Mouse (Mus musculus): ENCODE data around the gene Ttc17.

The Ttc17 gene

GRCm38 (mm10) chr2:94381057-94381647 is 25.3 kb downstream of the Ttc17 start:
- DNase-seq (ENCODE audit: low read depth, low spot score): no peak

GRCm38 (mm10) chr2:94378678-94379077 is 27.8 kb downstream of the Ttc17 start:
- DNase-seq (ENCODE audit: low read depth, low spot score): no peak

GRCm38 (mm10) chr2:94371093-94371492 is 35.4 kb downstream of the Ttc17 start:
- no peak for DNase-seq (ENCODE audit: low read depth, low spot score)

GRCm38 (mm10) chr2:94363821-94364220 is 42.7 kb downstream of the Ttc17 start:
- DNase-seq (ENCODE audit: low read depth, low spot score): no peak

- DNase-seq (ENCODE audit: low read depth, low spot score): no peak
Observed at GRCm38 (mm10) chr2:94360398-94360973, 46.0 kb downstream of the Ttc17 start.

GRCm38 (mm10) chr2:94348165-94348591 is 58.3 kb downstream of the Ttc17 start:
- no peak for DNase-seq (ENCODE audit: low read depth, low spot score)

- DNase-seq (ENCODE audit: low read depth, low spot score): no peak
Observed at GRCm38 (mm10) chr2:94346746-94347145, 59.7 kb downstream of the Ttc17 start.

- DNase-seq (ENCODE audit: low read depth, low spot score): no peak
Observed at GRCm38 (mm10) chr2:94344624-94345023, 61.9 kb downstream of the Ttc17 start.

- DNase-seq (ENCODE audit: low read depth, low spot score): no peak
Observed at GRCm38 (mm10) chr2:94343290-94344285, 62.9 kb downstream of the Ttc17 start.

- DNase-seq (ENCODE audit: low read depth, low spot score): no peak
Observed at GRCm38 (mm10) chr2:94340769-94341168, 65.7 kb downstream of the Ttc17 start.

- no peak for DNase-seq (ENCODE audit: low read depth, low spot score)
Observed at GRCm38 (mm10) chr2:94339495-94339894, 67.0 kb downstream of the Ttc17 start.

GRCm38 (mm10) chr2:94336336-94336735 is 70.2 kb downstream of the Ttc17 start:
- DNase-seq (ENCODE audit: low read depth, low spot score): no peak

GRCm38 (mm10) chr2:94334742-94335046 is 71.8 kb downstream of the Ttc17 start:
- no peak for DNase-seq (ENCODE audit: low read depth, low spot score)

- DNase-seq (ENCODE audit: low read depth, low spot score): peak; percentile 45
Observed at GRCm38 (mm10) chr2:94333841-94334741, 72.4 kb downstream of the Ttc17 start.

GRCm38 (mm10) chr2:94333086-94333485 is 73.4 kb downstream of the Ttc17 start:
- no peak for DNase-seq (ENCODE audit: low read depth, low spot score)

GRCm38 (mm10) chr2:94329336-94329735 is 77.2 kb downstream of the Ttc17 start:
- DNase-seq (ENCODE audit: low read depth, low spot score): no peak

- DNase-seq (ENCODE audit: low read depth, low spot score): no peak
Observed at GRCm38 (mm10) chr2:94327836-94328235, 78.7 kb downstream of the Ttc17 start.

- DNase-seq (ENCODE audit: low read depth, low spot score): no peak
Observed at GRCm38 (mm10) chr2:94319780-94320179, 86.7 kb downstream of the Ttc17 start.

- DNase-seq (ENCODE audit: low read depth, low spot score): no peak
Observed at GRCm38 (mm10) chr2:94316526-94316925, 90.0 kb downstream of the Ttc17 start.

GRCm38 (mm10) chr2:94303984-94304383 is 102.5 kb downstream of the Ttc17 start:
- DNase-seq (ENCODE audit: low read depth, low spot score): no peak

- no peak for DNase-seq (ENCODE audit: low read depth, low spot score)
Observed at GRCm38 (mm10) chr2:94302393-94302792, 104.1 kb downstream of the Ttc17 start.

GRCm38 (mm10) chr2:94301749-94302148 is 104.7 kb downstream of the Ttc17 start:
- no peak for DNase-seq (ENCODE audit: low read depth, low spot score)
